Mouse (Mus musculus) bone marrow, adult 2 months (tissue): Measurements from ENCODE around the gene Grm7.

ENCODE experiments used
- CTCF ChIP-seq: fragments of 200-500 bp; IDR thresholded peaks from 2 replicates; pipeline ENCODE4 v1.5.1; 2011; ENCODE audit warnings: low read length, control low read depth; ENCODE audit not compliant: control insufficient read depth, insufficient read depth
- POLR2A ChIP-seq: fragments of 200-500 bp; IDR thresholded peaks from 2 replicates; pipeline ENCODE4 v1.6.1; 2011; ENCODE audit warnings: low read depth, mild to moderate bottlenecking, control low read depth, low read length, borderline replicate concordance; ENCODE audit not compliant: control insufficient read depth

DNA sequence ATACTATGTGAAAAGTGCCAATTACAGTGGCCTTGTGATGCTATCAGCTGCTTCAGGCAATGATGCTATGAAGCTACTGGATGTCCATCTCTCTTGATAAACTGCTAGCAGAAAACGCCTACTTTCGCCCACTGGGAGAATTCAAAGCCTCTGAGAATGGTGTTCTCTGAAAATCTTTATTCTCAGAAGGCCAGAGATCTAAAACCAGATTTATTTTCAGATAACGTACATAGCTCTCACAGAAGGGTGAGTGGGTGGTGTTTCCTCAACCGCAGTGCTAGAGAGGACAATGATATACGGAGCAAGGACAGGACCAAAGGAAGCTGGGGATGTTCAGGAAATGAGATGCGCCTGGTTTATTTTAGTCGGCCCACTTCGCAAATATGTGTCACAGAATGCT is 763.4 kb downstream of the Grm7 start:
- TF ChIP-seq CTCF (no peak), POLR2A (no peak)
